Mouse (Mus musculus) ES-Bruce4 (cell line): ENCODE results near the gene Adh7. TPM values are rescaled to one million over a fixed set of nuclear protein-coding genes. Genes with fewer than 3 reads are reported as not detected.

Experiments used
- H3K27ac ChIP-seq: 2 replicates; pipeline ENCODE4 v1.5.1; 2012; ENCODE audit warnings: low read length, inconsistent platforms; ENCODE audit not compliant: insufficient read depth
- H3K27me3 ChIP-seq: 2 replicates; pipeline ENCODE4 v1.6.1; 2012; ENCODE audit warnings: mild to moderate bottlenecking, low read length, inconsistent platforms; ENCODE audit not compliant: control insufficient read depth, poor library complexity, insufficient read depth, severe bottlenecking
- H3K36me3 ChIP-seq: 2 replicates; pipeline ENCODE4 v1.6.1; 2012; ENCODE audit warnings: inconsistent platforms, mild to moderate bottlenecking, low read length, moderate library complexity; ENCODE audit not compliant: control insufficient read depth, poor library complexity, insufficient read depth, severe bottlenecking
- H3K4me1 ChIP-seq: one replicate; pipeline ENCODE4 v1.8.1; 2011; ENCODE audit warnings: low read length; ENCODE audit not compliant: control insufficient read depth, insufficient read depth
- H3K4me3 ChIP-seq: 2 replicates; pipeline ENCODE4 v1.5.1; 2011; ENCODE audit warnings: low read depth, mild to moderate bottlenecking, low read length
- H3K9ac ChIP-seq: 2 replicates; pipeline ENCODE4 v1.6.1; 2012; ENCODE audit warnings: low read depth, mild to moderate bottlenecking, inconsistent platforms; ENCODE audit not compliant: poor library complexity, severe bottlenecking
- H3K9me3 ChIP-seq: replicated peaks from 2 replicates; pipeline ENCODE4 v1.6.1; 2012; ENCODE audit warnings: mild to moderate bottlenecking, low read length, inconsistent platforms; ENCODE audit not compliant: control insufficient read depth, poor library complexity, insufficient read depth, severe bottlenecking
- CTCF ChIP-seq: IDR thresholded peaks from one replicate; pipeline ENCODE4 v1.8.1; 2011; ENCODE audit warnings: low read depth, low read length
- EP300 ChIP-seq: IDR thresholded peaks from 2 replicates; pipeline ENCODE4 v1.6.1; 2011; ENCODE audit warnings: low read depth, low read length; ENCODE audit not compliant: insufficient read depth
- POLR2A ChIP-seq: IDR thresholded peaks from one replicate; pipeline ENCODE4 v1.8.1; 2011; ENCODE audit warnings: low read length; ENCODE audit not compliant: insufficient read depth
- polyA plus RNA-seq: library from polyadenylated mRNA; stranded (reverse); fragments of >200 nt; gene quantifications from 2 replicates; pipeline ENCODE4 v1.2.4, GENCODE M21; 2011; ENCODE audit warnings: low read depth; ENCODE audit not compliant: missing spikeins, insufficient read depth, insufficient read length

Gene Adh7
- 0.43 TPM in 1 of 2 replicates, not detected in the other for polyA plus RNA-seq

DNA sequence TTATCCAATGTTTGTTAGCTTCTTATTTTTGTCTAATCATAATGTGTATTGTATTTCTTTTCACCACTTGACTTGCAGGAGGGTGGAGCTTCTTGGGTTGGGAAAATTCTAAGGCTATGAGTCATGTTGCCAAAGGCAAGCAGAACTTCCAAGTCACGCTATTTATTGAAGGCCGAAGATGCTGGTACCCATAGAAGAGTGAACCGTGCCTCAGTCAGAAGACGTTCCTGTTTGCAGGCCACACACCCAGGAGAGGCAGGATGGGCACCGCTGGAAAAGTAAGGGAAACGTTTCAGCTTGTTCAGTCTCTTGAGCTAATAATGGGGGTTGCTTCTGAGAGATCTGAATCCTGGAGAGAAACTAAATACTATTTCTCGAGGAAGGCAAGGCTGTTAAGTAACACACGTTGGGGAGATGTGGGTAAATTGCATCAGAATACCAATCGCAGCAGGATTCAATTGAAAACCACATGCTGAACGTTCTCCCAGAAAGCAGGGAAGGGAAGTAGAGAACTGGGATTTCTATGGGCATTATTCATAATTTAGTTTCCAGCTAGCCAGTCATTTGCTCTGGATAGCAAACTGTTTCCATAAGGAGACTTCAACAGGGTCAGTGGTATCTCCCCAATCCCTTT, at the start of gene Adh7:
Gene Adh7 (plus strand): TSS at position 130 of the 634 bp plus-strand sequence.
- H3K27ac ChIP-seq, result no peak within 1 kb of the TSS

DNA sequence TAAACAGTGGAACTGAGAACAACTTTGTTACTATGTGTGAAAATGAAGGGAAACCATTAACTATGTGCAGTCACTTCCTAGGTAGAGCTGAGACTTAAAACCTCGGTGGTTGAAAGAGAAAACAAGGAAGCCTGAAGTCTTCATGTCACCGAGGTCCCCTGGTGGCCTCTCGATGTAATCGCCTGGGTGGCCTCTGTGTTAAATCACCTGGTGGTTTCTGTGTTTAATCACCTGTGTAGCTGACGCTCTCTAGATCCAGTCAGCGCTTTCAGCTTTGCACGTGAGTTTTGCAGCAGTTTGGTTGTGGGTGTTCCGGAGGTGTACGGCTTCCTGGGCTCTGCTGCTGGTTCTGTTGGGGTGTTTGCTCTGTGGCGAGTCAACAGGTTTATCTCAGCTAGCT, 44.3 kb upstream of the Adh7 start:
- Histone ChIP-seq H3K4me1 (no peaks in the 10 kb centered on the region), H3K4me3 (no peak overlapping the region), H3K27me3 (no peaks in the 10 kb centered on the region), H3K9me3 (peaks cover 2% of the 10 kb centered on the region; the same call in 1 of the 2 replicates), H3K36me3 (no peaks in the 10 kb centered on the region), H3K9ac (no peak overlapping the region), H3K27ac (no peak overlapping the region)
- TF ChIP-seq EP300 (no peak), POLR2A (no peak), CTCF (no peak)

More for the DNA sequence above, at the start of gene Adh7:
- peaks cover 3% of the 10 kb centered on the region for H3K4me1 ChIP-seq
- H3K9ac ChIP-seq, result no peak within 1 kb of the TSS
- H3K36me3 ChIP-seq, result no peaks in the 10 kb centered on the region
- TF ChIP-seq EP300 (no peak), POLR2A (no peak), CTCF (no peak)
- no peaks in the 10 kb centered on the region for H3K27me3 ChIP-seq
- no peak within 1 kb of the TSS for H3K4me3 ChIP-seq
- H3K9me3 ChIP-seq, result no peaks in the 10 kb centered on the region

DNA sequence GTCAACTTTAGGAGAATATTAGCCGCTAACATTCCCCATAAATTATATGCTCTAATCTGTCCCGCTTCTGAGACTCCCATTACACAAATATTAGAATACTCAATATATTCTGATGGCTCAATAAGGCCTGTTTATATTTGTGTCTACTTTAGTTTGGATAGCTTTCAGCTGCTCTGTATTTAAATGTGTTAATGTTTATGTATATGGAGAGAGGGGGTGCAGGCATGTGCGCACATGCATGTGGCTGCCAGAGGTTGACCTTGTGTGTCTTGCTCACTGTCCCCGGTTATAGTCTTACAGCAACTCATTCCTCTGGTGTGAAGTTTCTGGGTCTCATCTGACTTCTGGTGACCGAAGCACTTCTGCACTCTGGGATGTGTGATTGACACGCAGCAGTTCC, 42.0 kb upstream of the Adh7 start:
- Histone ChIP-seq H3K27ac (no peak overlapping the region), H3K4me1 (no peaks in the 10 kb centered on the region), H3K27me3 (no peaks in the 10 kb centered on the region), H3K9me3 (peaks cover 2% of the 10 kb centered on the region; the same call in 1 of the 2 replicates), H3K4me3 (no peak overlapping the region), H3K36me3 (no peaks in the 10 kb centered on the region), H3K9ac (no peak overlapping the region)
- TF ChIP-seq EP300, result no peak
- TF ChIP-seq CTCF, result no peak
- TF ChIP-seq POLR2A, result no peak

DNA sequence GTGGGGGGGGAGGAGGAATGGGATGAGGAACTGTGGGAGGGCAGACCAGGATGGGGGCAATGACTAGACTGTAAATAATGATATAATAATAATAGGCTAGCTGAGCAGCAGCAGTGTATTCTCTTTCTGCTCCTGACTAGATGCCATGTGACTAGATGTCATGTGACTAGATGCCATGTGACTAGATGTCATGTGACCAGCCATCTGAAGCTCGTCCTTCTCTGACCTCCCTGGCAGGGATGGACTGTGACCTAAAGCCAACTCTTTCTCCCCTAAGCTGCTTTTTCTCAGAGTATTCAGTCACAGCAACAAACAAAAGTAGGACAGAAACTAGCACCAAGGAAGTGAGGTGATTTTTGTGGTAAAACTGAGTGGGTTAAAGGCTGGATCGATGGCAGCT, 35.5 kb upstream of the Adh7 start:
- Histone ChIP-seq H3K27ac (no peak overlapping the region), H3K4me1 (no peaks in the 10 kb centered on the region), H3K9ac (no peak overlapping the region), H3K4me3 (no peak overlapping the region), H3K9me3 (no peaks in the 10 kb centered on the region), H3K27me3 (no peaks in the 10 kb centered on the region), H3K36me3 (no peaks in the 10 kb centered on the region)
- no peak for TF ChIP-seq EP300
- no peak for TF ChIP-seq CTCF
- no peak for TF ChIP-seq POLR2A

DNA sequence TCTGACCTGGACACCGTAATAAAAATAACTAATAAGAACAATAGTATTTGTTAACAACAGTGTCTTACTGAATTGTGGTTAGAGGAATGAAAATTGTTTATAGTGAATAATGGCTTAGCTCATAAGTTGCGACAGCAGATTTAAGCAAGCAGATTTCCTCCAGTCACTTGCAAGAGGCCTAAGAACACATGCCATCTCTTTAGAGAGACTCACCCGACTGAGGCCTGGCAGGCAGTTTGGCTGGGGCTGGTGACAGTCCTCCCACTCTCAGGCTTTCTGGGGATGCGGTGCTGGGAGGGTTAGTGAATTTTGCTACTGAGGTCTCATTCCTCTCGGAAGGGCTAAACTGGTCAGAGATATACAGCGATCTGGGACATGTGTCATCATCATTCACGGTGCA, 34.2 kb upstream of the Adh7 start:
- Histone ChIP-seq H3K4me3 (no peak overlapping the region), H3K27me3 (no peaks in the 10 kb centered on the region), H3K9ac (no peak overlapping the region), H3K36me3 (no peaks in the 10 kb centered on the region), H3K9me3 (no peaks in the 10 kb centered on the region), H3K27ac (no peak overlapping the region), H3K4me1 (no peaks in the 10 kb centered on the region)
- TF ChIP-seq POLR2A (no peak), EP300 (no peak), CTCF (no peak)

DNA sequence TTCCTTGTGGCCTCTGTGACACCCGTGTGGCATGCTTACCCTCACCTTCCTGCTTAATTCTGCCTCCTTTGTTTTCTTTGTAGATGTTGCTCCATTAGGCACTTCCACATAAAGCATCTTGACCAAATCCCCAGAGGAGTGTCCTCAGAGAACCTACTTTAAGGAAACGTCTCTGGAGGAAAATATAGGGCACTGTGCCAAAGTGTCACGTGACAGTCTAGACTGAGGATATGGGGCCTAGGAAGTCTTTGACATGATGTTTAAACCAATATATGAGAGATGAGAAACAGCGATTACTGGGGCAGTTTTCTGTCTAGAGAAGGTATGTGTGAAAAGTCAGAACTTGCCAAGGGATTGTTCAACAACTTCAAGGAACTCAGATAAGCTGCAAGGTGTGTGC, 32.3 kb upstream of the Adh7 start:
- Histone ChIP-seq H3K4me3 (no peak overlapping the region), H3K4me1 (no peaks in the 10 kb centered on the region), H3K9ac (no peak overlapping the region), H3K27ac (no peak overlapping the region), H3K27me3 (no peaks in the 10 kb centered on the region), H3K36me3 (no peaks in the 10 kb centered on the region), H3K9me3 (no peaks in the 10 kb centered on the region)
- TF ChIP-seq EP300, result no peak
- TF ChIP-seq CTCF, result no peak
- TF ChIP-seq POLR2A, result no peak
